Mouse (Mus musculus) forebrain, embryonic 14.5 days (tissue): Measurements from ENCODE around the gene Heyl. TPM values are rescaled to one million over a fixed set of nuclear protein-coding genes. Genes with fewer than 3 reads are reported as not detected.
"Not testable (repeated sequence)": the region's sequence is repeated elsewhere in the genome, so short reads cannot be mapped to it uniquely, and the experiment has no call there.

ENCODE experiments used
- ATAC-seq: fragments of 200-750 bp; cut with Nextera tagmentation; 2 replicates; pipeline ENCODE4 v1.8.0; 2017; ENCODE audit warnings: mild to moderate bottlenecking, moderate library complexity
- DNase-seq: peaks from one replicate; pipeline ENCODE4 v3.0.0-alpha.2; 2015; ENCODE audit warnings: low spot score
- H3K27ac ChIP-seq: fragments of 300-500 bp; sonication (generic); 2 replicates; pipeline ENCODE4 v1.5.1; 2014; ENCODE audit warnings: low read depth, mild to moderate bottlenecking, control low read depth, low read length, moderate library complexity
- H3K27me3 ChIP-seq: fragments of 300-500 bp; sonication (generic); replicated peaks from 2 replicates; pipeline ENCODE4 v1.6.1; 2014; ENCODE audit warnings: low read length, control low read depth, mixed read lengths; ENCODE audit not compliant: control insufficient read depth, insufficient read depth
- H3K36me3 ChIP-seq: fragments of 300-500 bp; sonication (generic); 2 replicates; pipeline ENCODE4 v1.6.1; 2014; ENCODE audit warnings: low read length, control low read depth; ENCODE audit not compliant: control insufficient read depth, insufficient read depth
- H3K4me1 ChIP-seq: fragments of 300-500 bp; sonication (generic); 2 replicates; pipeline ENCODE4 v1.6.1; 2014; ENCODE audit warnings: antibody characterized with exemption, low read length, control low read depth; ENCODE audit not compliant: control insufficient read depth, insufficient read depth
- H3K4me2 ChIP-seq: fragments of 300-500 bp; sonication (generic); 2 replicates; pipeline ENCODE4 v1.6.1; 2014; ENCODE audit warnings: mild to moderate bottlenecking, control low read depth, low read length
- H3K4me3 ChIP-seq: fragments of 300-500 bp; sonication (generic); 2 replicates; pipeline ENCODE4 v1.5.1; 2014; ENCODE audit warnings: low read depth, low read length, control low read depth
- H3K9ac ChIP-seq: fragments of 300-500 bp; sonication (generic); 2 replicates; pipeline ENCODE4 v1.6.1; 2014; ENCODE audit warnings: mild to moderate bottlenecking, low read length, control low read depth, moderate library complexity
- H3K9me3 ChIP-seq: fragments of 300-500 bp; sonication (generic); replicated peaks from 2 replicates; pipeline ENCODE4 v1.6.1; 2016; ENCODE audit warnings: low read length, control low read depth, mixed read lengths; ENCODE audit not compliant: control insufficient read depth
- WGBS: fragments of 180-500 bp; shearing (Covaris S2); extraction: QIAGEN DNeasy Blood & Tissue Kit; methylation state at CpG from one replicate; pipeline ENCODE4 v1.1.7; 2014; 5-methylcytosine and 5-hydroxymethylcytosine counted together
- polyA plus RNA-seq: library from polyadenylated mRNA; unstranded; fragments of >200 nt; fragmentation: Nextera tagmentation; extraction: Ambion mirVana; gene quantifications from 2 replicates; pipeline ENCODE4 v1.2.1, GENCODE M21; 2014

Gene Heyl
- polyA plus RNA-seq, 1 experiment from 2014 or later = 6.7 TPM

GRCm38 (mm10) chr4:123260071-123260746 is 26.9 kb downstream of the Heyl start:
- Histone ChIP-seq H3K27me3 (no peaks in the 10 kb centered on the region), H3K4me3 (no peak overlapping the region), H3K36me3 (no peaks in the 10 kb centered on the region), H3K27ac (no peak overlapping the region), H3K4me1 (no peaks in the 10 kb centered on the region), H3K4me2 (no peak overlapping the region), H3K9me3 (no peaks in the 10 kb centered on the region), H3K9ac (no peak overlapping the region)
- no peak for DNase-seq
- 58% methylated on average over 8 of the region's 8 CpGs for WGBS
- ATAC-seq = no peak

- no peak for ATAC-seq
- 80% methylated on average over 5 of the region's 5 CpGs for WGBS
Observed at GRCm38 (mm10) chr4:123261721-123262401, 28.5 kb downstream of the Heyl start, which contains the start of gene Pabpc4. Gene Pabpc4 (plus strand): TSS chr4:123262351.

GRCm38 (mm10) chr4:123271063-123271462 is 37.7 kb downstream of the Heyl start:
- no peak for ATAC-seq
- Histone ChIP-seq H3K9ac (no peak overlapping the region), H3K9me3 (no peaks in the 10 kb centered on the region), H3K27ac (no peak overlapping the region), H3K4me3 (no peak overlapping the region), H3K4me1 (no peaks in the 10 kb centered on the region), H3K27me3 (no peaks in the 10 kb centered on the region), H3K36me3 (no peaks in the 10 kb centered on the region), H3K4me2 (no peak overlapping the region)
- WGBS = 90% methylated on average over 3 of the region's 3 CpGs
- no peak for DNase-seq

More at GRCm38 (mm10) chr4:123261721-123262401, 28.5 kb downstream of the Heyl start, which contains the start of gene Pabpc4:
- Histone ChIP-seq H3K4me1 (no peaks in the 10 kb centered on the region), H3K9ac (no peak within 1 kb of the TSS), H3K27me3 (no peaks in the 10 kb centered on the region), H3K4me3 (no peak within 1 kb of the TSS), H3K4me2 (no peak within 1 kb of the TSS), H3K9me3 (no peaks in the 10 kb centered on the region), H3K27ac (no peak within 1 kb of the TSS), H3K36me3 (no peaks in the 10 kb centered on the region)
- no peak for DNase-seq

GRCm38 (mm10) chr4:123280117-123280516 is 46.8 kb downstream of the Heyl start:
- DNase-seq (no peak), ATAC-seq (no peak)
- 79% methylated on average over 3 of the region's 3 CpGs for WGBS
- Histone ChIP-seq H3K27me3 (no peaks in the 10 kb centered on the region), H3K4me2 (no peak overlapping the region), H3K36me3 (no peaks in the 10 kb centered on the region), H3K4me3 (no peak overlapping the region), H3K9me3 (no peaks in the 10 kb centered on the region), H3K27ac (no peak overlapping the region), H3K9ac (no peak overlapping the region), H3K4me1 (peaks cover 14% of the 10 kb centered on the region)

GRCm38 (mm10) chr4:123282500-123282899 is 49.1 kb downstream of the Heyl start:
- WGBS = under 1% methylated on average over 25 of the region's 25 CpGs
- Histone ChIP-seq H3K4me3 (peak overlapping the region; percentile 44), H3K9ac (peak overlapping the region; percentile 59), H3K4me1 (peaks cover 18% of the 10 kb centered on the region), H3K36me3 (peaks cover 10% of the 10 kb centered on the region), H3K27me3 (no peaks in the 10 kb centered on the region), H3K4me2 (peak overlapping the region; percentile 79), H3K9me3 (no peaks in the 10 kb centered on the region), H3K27ac (no peak overlapping the region)
- ATAC-seq (peak; percentile 90), DNase-seq (peak; percentile 84)

GRCm38 (mm10) chr4:123282915-123283674 is 49.7 kb downstream of the Heyl start:
- peak; percentile 69 for ATAC-seq
- H3K4me3 ChIP-seq = peak overlapping the region; percentile 44
- H3K27me3 ChIP-seq, H3K27ac ChIP-seq, H3K9me3 ChIP-seq: not testable (repeated sequence)
- H3K36me3 ChIP-seq = peaks cover 16% of the 10 kb centered on the region
- peak; percentile 11 for DNase-seq
- H3K9ac ChIP-seq = peak overlapping the region; percentile 59
- peak overlapping the region; percentile 79 for H3K4me2 ChIP-seq
- WGBS = 0% methylated on average over 46 of the region's 55 CpGs
- H3K4me1 ChIP-seq = peaks cover 18% of the 10 kb centered on the region

GRCm38 (mm10) chr4:123283675-123284064 is 50.3 kb downstream of the Heyl start:
- Histone ChIP-seq H3K9ac (peak overlapping the region; percentile 59), H3K4me2 (peak overlapping the region; percentile 79), H3K36me3 (peaks cover 22% of the 10 kb centered on the region), H3K4me3 (peak overlapping the region; percentile 44), H3K4me1 (peaks cover 18% of the 10 kb centered on the region)
- not testable (repeated sequence) for H3K27ac ChIP-seq, H3K27me3 ChIP-seq, H3K9me3 ChIP-seq
- DNase-seq = peak; percentile 4
- peak; percentile 27 for ATAC-seq
- 1% methylated on average over 12 of the region's 15 CpGs for WGBS

GRCm38 (mm10) chr4:123284731-123285624 is 51.6 kb downstream of the Heyl start:
- Histone ChIP-seq H3K4me2 (peak overlapping the region; percentile 79), H3K4me3 (no peak overlapping the region), H3K9me3 (no peaks in the 10 kb centered on the region), H3K36me3 (peaks cover 35% of the 10 kb centered on the region), H3K4me1 (peaks cover 18% of the 10 kb centered on the region), H3K27me3 (no peaks in the 10 kb centered on the region), H3K27ac (no peak overlapping the region; the same call in 1 of the 2 replicates), H3K9ac (peak overlapping the region; percentile 59)
- 77% methylated on average over 6 of the region's 6 CpGs for WGBS
- no peak for ATAC-seq
- no peak for DNase-seq
